Mouse (Mus musculus): ENCODE results near the gene Tradd. TPM values are rescaled to one million over a fixed set of nuclear protein-coding genes. Genes with fewer than 3 reads are reported as not detected.
A peak's percentile ranks its signal among the peaks of the same experiment; 100 is the strongest.

Gene Tradd
- total RNA-seq, 2 experiments from 2014 or later = 7.2 to 7.5 TPM

DNA sequence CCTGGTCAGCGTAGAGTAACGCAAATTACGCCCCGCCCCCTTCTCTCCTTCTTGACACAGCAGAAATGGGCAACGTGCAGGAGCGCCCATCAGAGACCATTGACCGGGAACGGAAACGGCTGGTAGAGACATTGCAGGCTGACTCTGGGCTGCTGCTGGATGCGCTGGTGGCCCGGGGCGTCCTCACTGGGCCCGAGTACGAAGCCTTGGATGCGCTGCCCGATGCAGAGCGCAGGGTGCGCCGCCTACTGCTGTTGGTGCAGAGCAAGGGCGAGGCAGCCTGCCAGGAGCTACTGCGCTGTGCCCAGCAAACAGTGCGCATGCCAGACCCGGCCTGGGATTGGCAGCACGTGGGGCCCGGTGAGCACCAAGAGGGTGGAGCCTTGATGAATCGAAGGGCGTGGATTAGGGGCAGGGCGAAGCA is 14.5 kb upstream of the Tradd start:
- DNase-seq (ENCODE audit: low spot score in 2 of 2) = peak; percentile 85 to 89
- intact Hi-C loops (cut with DNase I) = no loop called here

DNA sequence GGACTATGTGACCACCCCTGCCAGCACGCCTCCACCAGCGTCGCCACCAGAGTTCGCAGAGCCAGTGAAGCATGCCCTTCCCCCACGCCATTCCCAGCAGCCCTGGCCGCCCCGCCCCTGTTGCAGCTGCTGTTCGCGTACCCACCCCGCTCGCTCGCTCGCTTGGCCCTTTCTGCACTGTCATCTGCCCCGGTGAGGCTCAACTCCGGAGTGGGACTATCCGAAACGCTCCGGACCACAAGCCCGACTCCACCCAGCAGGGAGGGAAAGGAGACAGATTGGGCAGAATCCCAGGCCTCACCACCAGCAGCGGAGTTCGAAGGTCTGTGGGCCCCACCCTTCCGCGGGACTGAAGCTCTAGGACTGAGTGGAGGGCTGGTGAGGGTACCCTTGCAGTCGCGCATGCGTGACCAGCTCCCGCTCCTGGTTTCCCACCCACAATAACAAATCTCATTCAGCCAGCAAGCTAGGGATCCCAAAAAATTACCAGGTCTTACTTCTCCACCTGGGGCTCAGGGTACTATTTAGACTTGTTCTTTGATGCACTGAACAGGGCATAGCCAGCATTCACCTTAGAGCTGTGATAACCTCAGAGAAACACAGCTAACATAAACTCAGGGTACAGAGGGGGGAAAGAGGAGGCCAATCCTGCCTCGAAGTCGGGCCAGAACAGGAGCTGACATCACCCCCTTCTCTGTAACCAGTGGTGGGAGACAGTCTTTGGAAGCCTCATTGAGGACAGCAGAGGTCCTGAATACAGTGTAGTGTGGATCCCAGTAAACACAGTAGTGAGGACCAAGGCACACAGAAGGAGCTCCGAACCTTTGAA is 12.1 kb upstream of the Tradd start:
- peak; percentile 53 to 54 for DNase-seq (ENCODE audit: low spot score in 2 of 2)
- intact Hi-C loops (cut with DNase I) = no loop called here

GRCm38 (mm10) chr8:105275840-105276239 is 11.4 kb upstream of the Tradd start, which contains the start of gene Nol3:
Gene Nol3 (plus strand): TSS chr8:105276140.
- DNase-seq (ENCODE audit: low spot score in 2 of 2) = no peak
- intact Hi-C loops (cut with DNase I) = no loop called here

DNA sequence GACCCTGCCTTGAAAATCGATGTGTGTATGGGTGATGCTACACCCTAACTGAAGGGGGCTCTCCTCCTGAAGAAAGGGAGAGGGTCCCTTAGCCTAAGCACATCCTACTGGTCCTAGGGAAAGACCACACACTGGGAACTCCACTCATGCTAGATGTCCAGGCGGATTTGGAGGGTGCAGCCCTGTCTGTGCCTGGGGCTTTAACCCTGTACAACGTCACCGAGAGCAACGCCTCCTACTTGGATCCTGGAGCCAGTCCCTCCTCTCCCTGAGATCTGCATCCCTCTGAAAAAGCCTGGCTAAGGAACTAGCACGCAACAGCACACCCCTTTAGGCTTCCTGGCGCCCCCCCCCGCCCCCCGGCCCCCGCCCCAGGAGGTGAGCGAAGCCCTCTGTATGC is 11.0 kb upstream of the Tradd start:
- intact Hi-C loops (cut with DNase I) = no loop called here
- no peak for DNase-seq (ENCODE audit: low spot score in 2 of 2)

DNA sequence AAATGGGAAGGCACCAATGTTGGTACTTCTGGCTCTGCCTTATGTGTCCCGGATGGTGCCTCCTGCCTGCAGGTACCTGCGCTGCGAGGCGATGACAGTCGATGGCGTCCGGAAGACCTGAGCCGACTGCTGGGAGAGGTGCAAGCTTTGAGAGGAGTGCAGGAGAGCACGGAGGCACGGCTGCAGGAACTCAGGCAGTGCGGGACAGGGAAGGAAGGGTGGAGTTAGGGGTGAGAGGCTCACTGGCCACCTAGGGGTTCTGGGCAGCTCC is 6.4 kb upstream of the Tradd start:
- intact Hi-C loops (cut with DNase I) = no loop called here
- DNase-seq (ENCODE audit: low spot score in 2 of 2) = no peak

DNA sequence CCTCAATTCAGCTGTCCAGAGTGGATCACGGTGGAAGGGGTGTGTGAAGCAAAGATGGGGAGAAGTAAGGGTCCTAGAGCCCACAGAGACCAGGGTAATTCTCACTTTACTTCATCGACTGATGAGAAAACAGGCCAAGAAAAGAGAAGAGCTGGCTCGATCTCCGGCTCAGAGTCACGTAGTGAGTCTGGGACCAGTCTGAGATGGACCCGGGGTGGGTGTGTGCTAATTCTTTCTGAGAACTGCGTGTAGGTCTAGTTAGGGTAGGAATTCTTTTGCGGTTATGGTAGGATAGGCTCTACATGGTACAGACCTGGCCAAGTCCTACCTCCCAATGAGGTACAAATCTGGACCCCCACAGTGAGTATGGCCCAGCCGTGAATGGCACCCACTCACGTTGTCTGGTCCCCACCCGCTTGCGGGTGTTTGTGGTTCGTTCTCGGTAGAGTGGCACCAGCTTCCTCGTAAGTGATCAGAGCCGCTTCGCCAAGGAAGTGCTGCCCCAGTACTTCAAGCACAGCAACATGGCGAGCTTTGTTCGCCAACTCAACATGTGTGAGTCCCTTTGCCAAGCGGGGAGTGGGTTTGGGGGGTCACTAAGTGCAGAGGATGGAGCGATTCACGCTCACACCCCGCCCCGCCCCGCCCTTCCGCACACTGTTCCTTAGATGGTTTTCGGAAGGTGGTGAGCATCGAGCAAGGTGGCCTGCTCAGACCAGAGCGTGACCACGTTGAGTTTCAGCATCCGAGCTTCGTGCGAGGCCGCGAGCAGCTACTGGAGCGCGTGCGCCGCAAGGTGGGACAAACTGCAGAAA is 5.9 kb upstream of the Tradd start:
- no peak for DNase-seq (ENCODE audit: low spot score in 2 of 2)
- intact Hi-C loops (cut with DNase I) = no loop called here

- DNase-seq (ENCODE audit: low spot score in 2 of 2) = peak; percentile 54 to 74
- intact Hi-C loops (cut with DNase I) = no loop called here
Measured at GRCm38 (mm10) chr8:105269461-105269947, 5.1 kb upstream of the Tradd start, which contains the start of gene Hsf4. Gene Hsf4 (plus strand): TSS chr8:105269801.

- DNase-seq (ENCODE audit: low spot score in 2 of 2) = no peak
Measured at GRCm38 (mm10) chr8:105269075-105269458, 4.7 kb upstream of the Tradd start.

DNA sequence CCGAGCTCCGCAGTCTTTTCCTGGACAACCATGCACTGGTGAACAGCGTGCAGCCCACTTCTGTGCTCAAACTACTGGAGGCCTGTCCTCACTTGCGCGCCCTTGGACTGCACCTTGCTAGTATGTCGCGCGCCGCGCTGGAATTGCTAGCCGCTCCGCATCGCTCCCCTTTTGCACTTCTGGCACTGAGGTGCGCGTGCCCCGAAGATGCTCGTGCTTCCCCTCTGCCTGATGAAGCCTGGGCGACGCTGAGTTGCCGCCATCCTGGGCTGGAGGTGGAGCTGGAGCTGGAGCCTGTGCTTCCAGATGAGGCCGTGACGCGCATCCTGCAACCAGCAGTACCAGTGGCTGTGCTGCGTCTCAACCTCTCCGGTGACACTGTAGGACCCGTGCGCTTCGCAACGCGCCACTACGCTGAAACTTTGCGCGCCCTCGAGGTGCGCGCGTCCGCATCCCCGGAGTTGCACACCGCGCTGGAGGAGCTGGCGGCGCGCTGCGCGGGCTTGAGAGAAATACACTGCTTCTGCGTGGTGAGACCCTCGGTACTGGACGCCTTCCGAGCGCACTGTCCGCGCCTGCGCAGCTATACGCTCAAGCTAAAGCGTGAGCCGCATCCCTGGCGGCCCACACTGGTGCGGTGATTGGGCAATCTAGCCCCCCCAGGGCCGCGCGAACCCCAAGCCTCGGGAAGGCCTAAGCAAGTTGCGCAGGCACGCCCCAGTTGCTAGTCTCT is 4.1 kb upstream of the Tradd start:
- intact Hi-C loops (cut with DNase I) = no loop called here
- peak; percentile 87 to 90 for DNase-seq (ENCODE audit: low spot score in 2 of 2)

More at GRCm38 (mm10) chr8:105269075-105269458, 4.7 kb upstream of the Tradd start:
- intact Hi-C loops (cut with DNase I) = no loop called here

GRCm38 (mm10) chr8:105266775-105267174 is 2.4 kb upstream of the Tradd start:
- intact Hi-C loops (cut with DNase I) = no loop called here

DNA sequence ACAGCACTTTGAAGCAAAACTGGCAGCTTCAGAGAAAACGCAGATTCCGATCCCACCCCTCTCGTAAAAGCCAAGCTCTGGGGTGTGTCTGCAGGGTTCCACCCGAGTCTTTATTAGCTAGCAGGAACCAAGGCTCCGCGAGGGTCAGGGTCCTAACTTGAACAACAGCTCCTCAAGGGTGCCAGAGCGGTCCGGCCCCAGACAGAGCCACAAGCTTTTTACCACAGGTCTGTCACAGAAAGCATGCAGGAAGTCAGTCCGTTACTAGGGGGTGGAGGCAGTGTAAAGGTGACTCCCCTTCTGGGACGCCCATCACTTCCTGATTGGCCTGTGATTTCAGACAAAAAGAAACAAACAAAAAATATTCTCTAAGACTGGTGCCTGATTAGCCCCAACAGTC is 719 bp upstream of the Tradd start:
- DNase-seq (ENCODE audit: low spot score in 2 of 2) = no peak
- intact Hi-C loops (cut with DNase I) = no loop called here

More at GRCm38 (mm10) chr8:105266775-105267174, 2.4 kb upstream of the Tradd start:
- DNase-seq (ENCODE audit: low spot score in 2 of 2) = no peak

GRCm38 (mm10) chr8:105263244-105263912 is 1.0 kb downstream of the Tradd start:
- DNase-seq (ENCODE audit: low spot score in 2 of 2) = no peak
- intact Hi-C loops (cut with DNase I) = no loop called here

DNA sequence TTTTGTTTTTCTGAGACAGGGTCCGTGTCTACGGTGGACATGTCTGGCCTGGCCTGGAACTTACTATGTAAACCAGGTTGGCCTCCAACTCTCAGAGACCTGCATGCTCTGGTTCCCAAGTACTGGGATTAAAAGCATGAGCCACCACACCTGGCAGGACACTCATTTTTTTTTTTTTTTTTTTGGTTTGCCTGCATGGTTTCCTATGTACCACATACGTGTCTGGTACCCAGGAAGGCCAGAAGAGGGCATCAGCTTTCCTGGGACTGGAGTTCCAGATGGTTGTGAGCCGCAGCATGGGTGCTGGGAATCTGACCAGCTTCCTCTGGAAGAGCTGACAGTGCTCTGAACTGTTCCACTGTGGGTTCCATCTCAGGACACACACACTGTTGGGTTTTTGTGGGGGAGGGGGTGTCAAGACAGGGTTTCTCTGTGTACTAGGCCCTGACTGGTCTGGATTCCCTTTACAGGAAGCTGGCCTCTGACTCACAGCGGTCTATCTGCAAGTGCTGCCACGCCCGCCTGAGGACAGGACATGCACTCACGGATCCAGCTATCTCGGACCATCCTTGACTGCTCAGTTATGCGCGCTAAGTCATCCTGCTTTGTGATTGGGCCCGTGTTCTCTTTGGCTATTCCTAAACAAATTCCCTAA is 3.0 kb downstream of the Tradd start:
- intact Hi-C loops (cut with DNase I) = no loop called here
- no peak for DNase-seq (ENCODE audit: low spot score in 2 of 2)

- no peak for DNase-seq (ENCODE audit: low spot score in 2 of 2)
- intact Hi-C loops (cut with DNase I) = no loop called here
Measured at GRCm38 (mm10) chr8:105260371-105261099, 3.9 kb downstream of the Tradd start.

GRCm38 (mm10) chr8:105259721-105260320 is 4.6 kb downstream of the Tradd start:
- DNase-seq (ENCODE audit: low spot score in 2 of 2) = peak; percentile 68 to 69
- intact Hi-C loops (cut with DNase I) = no loop called here

DNA sequence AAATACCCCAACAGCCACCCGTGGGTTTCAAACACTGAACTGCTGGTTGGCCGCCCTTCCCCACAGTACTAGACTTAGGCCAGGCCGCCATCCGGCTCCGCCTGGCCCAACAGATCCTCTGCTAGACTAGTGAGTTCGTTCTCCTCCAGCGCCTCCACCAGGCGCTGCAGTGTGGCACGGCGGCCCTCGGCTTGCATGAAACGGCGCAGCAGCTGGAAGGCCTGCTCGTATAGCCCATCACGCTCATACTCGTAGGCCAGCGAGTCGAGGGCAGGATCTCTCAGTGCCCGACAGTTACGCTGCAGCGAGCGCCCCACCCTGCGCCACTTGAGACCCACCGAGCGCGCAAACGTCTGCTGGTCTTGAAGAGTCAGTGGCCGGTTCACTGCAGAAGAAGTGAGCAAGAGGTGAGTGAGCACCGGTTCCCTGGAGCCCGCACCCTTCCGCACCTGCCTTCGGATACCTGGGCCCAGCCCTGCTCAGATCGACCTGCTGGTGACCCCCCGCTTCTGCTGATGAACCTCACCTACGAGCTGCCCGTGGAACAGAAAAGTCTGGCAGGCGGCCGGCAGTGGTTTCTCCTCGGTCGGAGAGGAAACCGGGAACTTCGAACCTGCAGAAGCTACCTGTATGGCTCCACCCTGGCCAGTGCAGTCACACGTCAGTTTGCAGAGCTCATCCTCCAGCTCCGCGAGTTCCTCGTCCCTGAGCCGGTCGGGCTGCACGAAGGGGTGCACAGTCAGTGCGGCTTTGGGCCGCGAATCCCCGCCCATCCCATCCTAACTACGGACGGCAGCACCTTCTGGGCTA is 5.3 kb downstream of the Tradd start:
- intact Hi-C loops (cut with DNase I) = no loop called here
- DNase-seq (ENCODE audit: low spot score in 2 of 2) = peak; percentile 30 to 45

Measured in left cerebral cortex, postnatal 36 days (tissue).